Mouse (Mus musculus): ENCODE results near the gene Sp7. TPM values are rescaled to one million over a fixed set of nuclear protein-coding genes. Genes with fewer than 3 reads are reported as not detected.
A peak's percentile ranks its signal among the peaks of the same experiment; 100 is the strongest.

Gene Sp7
- total RNA-seq (2021) = under 1 TPM in 1 of 2 experiments, not detected in 1; 0.16 TPM
- long read RNA-seq, experiment 1 = 0 reads
- long read RNA-seq, experiment 2 = 0 reads

- DNase-seq = no peak
Measured at GRCm38 (mm10) chr15:102366733-102367344, at the start of gene Sp7. Sp7 (minus strand) TSS chr15:102367182.

- DNase-seq = no peak
Measured at GRCm38 (mm10) chr15:102413687-102414086, 46.7 kb upstream of the Sp7 start.

- no peak for DNase-seq
Measured at GRCm38 (mm10) chr15:102411077-102411476, 44.1 kb upstream of the Sp7 start.

GRCm38 (mm10) chr15:102409286-102409685, 42.3 kb upstream of the Sp7 start:
- DNase-seq = no peak

GRCm38 (mm10) chr15:102408558-102409130, 41.7 kb upstream of the Sp7 start:
- DNase-seq = no peak

GRCm38 (mm10) chr15:102407681-102408557, 40.9 kb upstream of the Sp7 start:
- no peak for DNase-seq

- DNase-seq = no peak
Measured at GRCm38 (mm10) chr15:102406912-102407580, 40.1 kb upstream of the Sp7 start.

- peak; percentile 91 to 95 for DNase-seq
Measured at GRCm38 (mm10) chr15:102406196-102406911, 39.4 kb upstream of the Sp7 start.

GRCm38 (mm10) chr15:102405489-102406195, 38.7 kb upstream of the Sp7 start, which contains the start of gene Sp1:
Sp1 (plus strand) TSS chr15:102406143.
- DNase-seq = peak; percentile 98

- DNase-seq = no peak
Measured at GRCm38 (mm10) chr15:102404608-102405488, 37.9 kb upstream of the Sp7 start.

GRCm38 (mm10) chr15:102402210-102402609, 35.2 kb upstream of the Sp7 start:
- DNase-seq = no peak

- DNase-seq = no peak
Measured at GRCm38 (mm10) chr15:102401278-102401677, 34.3 kb upstream of the Sp7 start.

- DNase-seq = no peak
Measured at GRCm38 (mm10) chr15:102400476-102401045, 33.6 kb upstream of the Sp7 start.

GRCm38 (mm10) chr15:102399229-102400221, 32.5 kb upstream of the Sp7 start:
- DNase-seq = peak; percentile 93 to 97

GRCm38 (mm10) chr15:102398629-102399028, 31.6 kb upstream of the Sp7 start:
- peak; percentile 54 to 78 for DNase-seq

GRCm38 (mm10) chr15:102395061-102395460, 28.1 kb upstream of the Sp7 start:
- DNase-seq = no peak

GRCm38 (mm10) chr15:102393584-102394014, 26.6 kb upstream of the Sp7 start:
- no peak for DNase-seq

- no peak for DNase-seq
Measured at GRCm38 (mm10) chr15:102392520-102392919, 25.5 kb upstream of the Sp7 start.

Data from adrenal gland, postnatal 36 days (tissue).